Mouse (Mus musculus): ENCODE measurements around the gene Hist1h2bf.
"Not testable (repeated sequence)": the region's sequence is repeated elsewhere in the genome, so short reads cannot be mapped to it uniquely, and the experiment has no call there.

The Hist1h2bf gene

GRCm38 (mm10) chr13:23573898-23574524 lies at the start of gene Hist1h2bf, which contains the start of gene Hist1h2ad:
TSS of gene Hist1h2bf (minus strand) at chr13:23574196.
TSS of gene Hist1h2ad (plus strand) at chr13:23574381.
- peak; percentile 92 to 93 for DNase-seq

- peak; percentile 47 to 63 for DNase-seq
Measured at GRCm38 (mm10) chr13:23622861-23623450, 49.0 kb upstream of the Hist1h2bf start.

GRCm38 (mm10) chr13:23622175-23622671 lies 48.2 kb upstream of the Hist1h2bf start, which contains the start of gene Hist1h1e:
TSS of gene Hist1h1e (minus strand) at chr13:23622558.
- DNase-seq, result peak; percentile 95 to 96

- DNase-seq, result peak; percentile 64 to 76
Measured at GRCm38 (mm10) chr13:23621532-23622174, 47.7 kb upstream of the Hist1h2bf start.

- DNase-seq, result peak; percentile 80 to 88
Measured at GRCm38 (mm10) chr13:23620733-23621531, 46.9 kb upstream of the Hist1h2bf start, which contains the start of gene Hist1h2be. TSS of gene Hist1h2be (minus strand) at chr13:23621124.

GRCm38 (mm10) chr13:23620056-23620732 lies 46.2 kb upstream of the Hist1h2bf start:
- DNase-seq, result peak in 1 of 2 experiments; percentile 5

GRCm38 (mm10) chr13:23611638-23612037 lies 37.6 kb upstream of the Hist1h2bf start:
- no peak for DNase-seq

GRCm38 (mm10) chr13:23610393-23610792 lies 36.4 kb upstream of the Hist1h2bf start:
- DNase-seq, result no peak

- DNase-seq, result no peak
Measured at GRCm38 (mm10) chr13:23609844-23610243, 35.8 kb upstream of the Hist1h2bf start.

GRCm38 (mm10) chr13:23609209-23609608 lies 35.2 kb upstream of the Hist1h2bf start:
- DNase-seq, result no peak

- no peak for DNase-seq
Measured at GRCm38 (mm10) chr13:23605052-23605451, 31.1 kb upstream of the Hist1h2bf start.

GRCm38 (mm10) chr13:23604452-23604851 lies 30.5 kb upstream of the Hist1h2bf start:
- DNase-seq, result no peak

GRCm38 (mm10) chr13:23603182-23603699 lies 29.2 kb upstream of the Hist1h2bf start:
- DNase-seq, result no peak

GRCm38 (mm10) chr13:23597957-23598356 lies 24.0 kb upstream of the Hist1h2bf start:
- DNase-seq, result peak; percentile 86 to 88

GRCm38 (mm10) chr13:23595622-23596372 lies 21.8 kb upstream of the Hist1h2bf start:
- DNase-seq, result no peak

- no peak for DNase-seq
Measured at GRCm38 (mm10) chr13:23595185-23595584, 21.2 kb upstream of the Hist1h2bf start.

- no peak for DNase-seq
Measured at GRCm38 (mm10) chr13:23593051-23593770, 19.2 kb upstream of the Hist1h2bf start.

GRCm38 (mm10) chr13:23592614-23593013 lies 18.6 kb upstream of the Hist1h2bf start:
- DNase-seq, result peak; percentile 80 to 84

- not testable (repeated sequence) for DNase-seq
Measured at GRCm38 (mm10) chr13:23591886-23592285, 17.9 kb upstream of the Hist1h2bf start.

- DNase-seq, result no peak
Measured at GRCm38 (mm10) chr13:23591206-23591605, 17.2 kb upstream of the Hist1h2bf start.

GRCm38 (mm10) chr13:23586940-23587225 lies 12.9 kb upstream of the Hist1h2bf start:
- DNase-seq, result no peak
